Mouse (Mus musculus): ENCODE measurements around the gene Lrrc63.
A peak's percentile ranks its signal among the peaks of the same experiment; 100 is the strongest.
"Not testable (repeated sequence)": the region's sequence is repeated elsewhere in the genome, so short reads cannot be mapped to it uniquely, and the experiment has no call there.

Lrrc63 gene

GRCm38 (mm10) chr14:75130501-75131318 lies at the start of gene Lrrc63, which contains the start of gene Lcp1:
Gene Lrrc63 (minus strand): TSS chr14:75130881.
Gene Lcp1 (plus strand): TSS chr14:75131101.
- no peak for DNase-seq (ENCODE audit: low read depth, low spot score)

- peak; percentile 46 for DNase-seq (ENCODE audit: low read depth, low spot score)
Observed at GRCm38 (mm10) chr14:75179255-75179963, 48.7 kb upstream of the Lrrc63 start.

- DNase-seq (ENCODE audit: low read depth, low spot score): no peak
Observed at GRCm38 (mm10) chr14:75178801-75179211, 48.1 kb upstream of the Lrrc63 start.

- DNase-seq (ENCODE audit: low read depth, low spot score): no peak
Observed at GRCm38 (mm10) chr14:75178384-75178793, 47.7 kb upstream of the Lrrc63 start.

- DNase-seq (ENCODE audit: low read depth, low spot score): no peak
Observed at GRCm38 (mm10) chr14:75177400-75177799, 46.7 kb upstream of the Lrrc63 start.

- no peak for DNase-seq (ENCODE audit: low read depth, low spot score)
Observed at GRCm38 (mm10) chr14:75176425-75177045, 45.9 kb upstream of the Lrrc63 start.

GRCm38 (mm10) chr14:75175781-75176180 lies 45.1 kb upstream of the Lrrc63 start:
- no peak for DNase-seq (ENCODE audit: low read depth, low spot score)

GRCm38 (mm10) chr14:75174731-75175555 lies 44.3 kb upstream of the Lrrc63 start:
- DNase-seq (ENCODE audit: low read depth, low spot score): no peak

- no peak for DNase-seq (ENCODE audit: low read depth, low spot score)
Observed at GRCm38 (mm10) chr14:75174296-75174695, 43.6 kb upstream of the Lrrc63 start.

- no peak for DNase-seq (ENCODE audit: low read depth, low spot score)
Observed at GRCm38 (mm10) chr14:75170546-75170945, 39.9 kb upstream of the Lrrc63 start.

GRCm38 (mm10) chr14:75168501-75168900 lies 37.8 kb upstream of the Lrrc63 start:
- no peak for DNase-seq (ENCODE audit: low read depth, low spot score)

GRCm38 (mm10) chr14:75165574-75166131 lies 35.0 kb upstream of the Lrrc63 start:
- no peak for DNase-seq (ENCODE audit: low read depth, low spot score)

GRCm38 (mm10) chr14:75164345-75164744 lies 33.7 kb upstream of the Lrrc63 start:
- DNase-seq (ENCODE audit: low read depth, low spot score): no peak

GRCm38 (mm10) chr14:75163866-75164265 lies 33.2 kb upstream of the Lrrc63 start:
- DNase-seq (ENCODE audit: low read depth, low spot score): no peak

GRCm38 (mm10) chr14:75159375-75159774 lies 28.7 kb upstream of the Lrrc63 start:
- DNase-seq (ENCODE audit: low read depth, low spot score): no peak

- no peak for DNase-seq (ENCODE audit: low read depth, low spot score)
Observed at GRCm38 (mm10) chr14:75154481-75154880, 23.8 kb upstream of the Lrrc63 start.

GRCm38 (mm10) chr14:75151146-75151545 lies 20.5 kb upstream of the Lrrc63 start:
- DNase-seq (ENCODE audit: low read depth, low spot score): no peak

- DNase-seq (ENCODE audit: low read depth, low spot score): no peak
Observed at GRCm38 (mm10) chr14:75150653-75151052, 20.0 kb upstream of the Lrrc63 start.

- no peak for DNase-seq (ENCODE audit: low read depth, low spot score)
Observed at GRCm38 (mm10) chr14:75148229-75148628, 17.5 kb upstream of the Lrrc63 start.

GRCm38 (mm10) chr14:75147706-75148105 lies 17.0 kb upstream of the Lrrc63 start:
- DNase-seq (ENCODE audit: low read depth, low spot score): not testable (repeated sequence)

- DNase-seq (ENCODE audit: low read depth, low spot score): no peak
Observed at GRCm38 (mm10) chr14:75139225-75139624, 8.5 kb upstream of the Lrrc63 start.

Data from telencephalon, adult 2 months (tissue).